Mouse (Mus musculus) kidney, adult 2 months (tissue): ENCODE results near the gene Smarcd1.

ENCODE experiments used
- CTCF ChIP-seq: fragments of 200-500 bp; conservative IDR thresholded peaks from 2 replicates; pipeline ENCODE4 v1.5.1; 2011; ENCODE audit warnings: low read depth, mild to moderate bottlenecking, control low read depth, low read length, moderate library complexity, mixed read lengths; ENCODE audit not compliant: insufficient read depth, insufficient read length
- POLR2A ChIP-seq: fragments of 200-500 bp; IDR thresholded peaks from one replicate; pipeline ENCODE4 v1.6.1; 2011; ENCODE audit warnings: low read depth, low read length, control low read depth

GRCm38 (mm10) chr15:99684156-99684555 is 17.8 kb upstream of the Smarcd1 start:
- TF ChIP-seq CTCF = no peak
- no peak for TF ChIP-seq POLR2A
